Mouse (Mus musculus) gastrocnemius, adult 2 months (tissue): ENCODE measurements around the gene Rps6kc1. TPM values are rescaled to one million over a fixed set of nuclear protein-coding genes. Genes with fewer than 3 reads are reported as not detected.

Experiments
- DNase-seq: peaks from one replicate; pipeline ENCODE4 v3.0.0; 2022
- H3K27ac ChIP-seq: fragments of 200-600 bp; 2 replicates; pipeline ENCODE4 v1.8.1; 2022; ENCODE audit warnings: mild to moderate bottlenecking
- H3K4me3 ChIP-seq: fragments of 200-600 bp; 2 replicates; pipeline ENCODE4 v1.8.1; 2022; ENCODE audit warnings: mild to moderate bottlenecking, moderate library complexity
- CTCF ChIP-seq: fragments of 200-600 bp; IDR thresholded peaks from 2 replicates; pipeline ENCODE4 v1.8.1; 2022; ENCODE audit warnings: antibody characterized with exemption, mild to moderate bottlenecking, moderate library complexity
- intact Hi-C: fragments of 180-260 bp; cut with DNase I; formaldehyde crosslinking; loops from one replicate; pipeline ENCODE4 v1.15.1; 2025
- total RNA-seq, 2 experiments: library from RNA; stranded (reverse); gene quantifications; 2 replicates each; pipeline ENCODE4 v1.2.3; 2021

Rps6kc1 gene
- total RNA-seq, 2 experiments from 2014 or later: 18.3 to 19.7 TPM

DNA sequence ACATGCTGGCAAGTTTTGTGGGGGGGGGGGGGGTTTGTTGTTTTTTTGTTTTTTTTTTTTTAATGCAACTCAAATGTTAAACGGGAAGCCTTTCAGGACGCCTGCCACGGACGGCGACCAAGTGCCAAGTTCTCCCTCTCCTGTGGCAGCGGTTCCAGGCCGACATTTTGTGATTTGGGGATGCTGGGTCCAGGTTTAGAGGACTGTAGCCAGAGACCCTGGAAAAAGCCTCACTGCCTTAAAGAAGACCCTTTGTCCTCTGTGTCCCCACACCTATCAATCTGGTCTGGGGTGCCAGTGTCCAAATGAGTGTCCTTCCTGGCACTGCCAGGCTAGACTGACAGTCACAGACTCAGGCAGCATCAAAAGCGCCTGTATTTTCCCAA is 246.1 kb downstream of the Rps6kc1 start:
- Histone ChIP-seq H3K4me3 (no peak overlapping the region), H3K27ac (no peak overlapping the region)
- no peak for TF ChIP-seq CTCF
- intact Hi-C loops: no loop called here
- DNase-seq: no peak

DNA sequence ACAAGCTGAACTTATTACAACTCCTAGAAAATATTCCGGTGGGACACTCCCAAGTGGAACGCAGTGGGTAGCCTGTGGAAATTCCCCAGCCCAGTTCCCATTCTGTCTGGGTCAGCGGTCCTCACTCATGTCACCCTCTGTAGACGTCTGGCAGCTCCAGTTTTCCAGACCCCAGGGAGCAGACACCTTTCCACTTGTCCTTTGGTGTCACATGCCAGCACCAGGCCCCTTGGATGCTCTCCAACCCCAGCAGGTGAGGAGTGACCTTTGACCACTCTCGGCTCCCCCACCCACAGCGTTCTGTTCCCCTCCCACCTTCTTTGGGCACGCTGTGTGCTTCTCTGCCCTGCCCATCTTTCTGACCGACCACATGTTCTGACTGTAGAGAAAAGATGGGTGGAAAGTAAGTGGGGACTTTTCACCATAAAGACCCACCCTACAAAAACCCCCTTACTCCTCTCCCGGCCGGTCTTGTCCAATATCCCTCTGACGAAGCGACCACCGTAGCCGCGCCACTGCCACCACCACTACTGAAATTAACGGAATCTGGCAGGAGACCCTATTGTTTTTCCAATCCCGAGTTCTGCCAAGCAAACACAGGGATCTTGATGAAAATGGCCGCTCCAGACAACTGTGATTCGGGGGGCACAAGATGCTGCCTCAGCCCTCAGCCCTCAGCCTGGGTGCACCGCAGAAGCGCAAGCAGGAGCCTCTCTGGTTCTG is 246.6 kb downstream of the Rps6kc1 start:
- no peak overlapping the region for H3K27ac ChIP-seq
- TF ChIP-seq CTCF: no peak
- intact Hi-C loops: no loop called here
- DNase-seq: no peak
- H3K4me3 ChIP-seq: no peak overlapping the region

DNA sequence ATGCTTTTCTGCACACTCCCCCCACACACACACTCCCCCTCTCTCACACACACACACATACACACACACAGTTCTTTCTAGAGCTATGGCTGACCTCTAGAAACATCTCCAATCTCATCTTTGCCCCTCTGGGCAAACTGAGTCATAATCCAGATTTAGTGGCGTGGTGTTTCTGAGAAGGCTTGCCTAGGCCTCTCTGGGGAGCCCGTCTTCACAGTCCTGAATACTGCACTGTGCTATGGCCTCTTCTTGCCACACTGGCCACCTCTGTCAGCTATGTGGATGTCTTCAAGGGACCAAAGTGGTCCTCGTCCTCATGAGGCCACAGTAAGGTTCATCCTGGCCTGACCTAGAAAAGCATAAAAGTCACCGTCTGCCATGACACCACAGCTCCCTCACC is 247.6 kb downstream of the Rps6kc1 start:
- DNase-seq: no peak
- H3K4me3 ChIP-seq: no peak overlapping the region
- no peak overlapping the region for H3K27ac ChIP-seq
- no peak for TF ChIP-seq CTCF
- intact Hi-C loops: no loop called here

DNA sequence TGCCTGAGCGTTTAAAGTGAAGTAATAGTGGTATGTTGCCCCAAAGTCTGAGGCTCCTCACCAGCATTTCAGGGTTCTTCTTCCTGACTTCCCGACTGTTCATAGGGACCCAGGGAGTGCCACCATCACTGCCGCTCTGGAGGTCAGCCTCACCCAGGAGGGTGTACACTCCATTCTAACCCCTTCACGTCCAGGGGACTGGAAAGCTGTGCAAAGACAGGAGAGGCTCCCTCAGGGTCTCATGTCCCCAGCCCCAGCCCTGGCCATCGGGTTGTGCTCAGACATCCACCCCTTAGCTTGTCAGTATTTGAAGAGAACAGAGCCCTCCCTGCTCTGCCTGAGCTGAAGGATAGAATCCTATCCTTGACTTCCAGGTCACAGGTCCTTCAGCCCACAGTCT is 248.8 kb downstream of the Rps6kc1 start:
- H3K27ac ChIP-seq: no peak overlapping the region

DNA sequence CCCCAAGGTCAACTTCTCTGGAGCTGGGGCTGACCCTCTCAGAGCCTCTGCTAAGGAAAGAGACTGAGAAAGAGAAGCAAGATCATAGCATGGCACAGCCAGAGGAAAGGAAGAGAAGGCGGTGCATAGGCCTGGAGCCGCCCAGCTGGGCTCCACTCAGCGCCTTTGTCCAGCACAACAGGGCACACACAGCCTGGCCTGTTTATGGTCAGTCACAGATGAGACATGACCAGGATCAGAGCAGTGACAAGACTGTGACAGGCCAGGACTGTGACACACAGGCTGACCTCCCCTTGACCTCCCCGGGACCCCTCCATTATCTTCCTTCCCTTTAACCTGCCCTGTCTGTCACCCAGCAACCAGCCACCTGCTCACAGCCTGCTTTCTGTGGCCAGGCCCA is 249.8 kb downstream of the Rps6kc1 start:
- no peak for DNase-seq
- Histone ChIP-seq H3K4me3 (no peak overlapping the region), H3K27ac (no peak overlapping the region)
- no peak for TF ChIP-seq CTCF
- intact Hi-C loops: no loop called here

More for the DNA sequence above, 248.8 kb downstream of the Rps6kc1 start:
- TF ChIP-seq CTCF: no peak
- intact Hi-C loops: no loop called here
- no peak overlapping the region for H3K4me3 ChIP-seq
- DNase-seq: no peak

DNA sequence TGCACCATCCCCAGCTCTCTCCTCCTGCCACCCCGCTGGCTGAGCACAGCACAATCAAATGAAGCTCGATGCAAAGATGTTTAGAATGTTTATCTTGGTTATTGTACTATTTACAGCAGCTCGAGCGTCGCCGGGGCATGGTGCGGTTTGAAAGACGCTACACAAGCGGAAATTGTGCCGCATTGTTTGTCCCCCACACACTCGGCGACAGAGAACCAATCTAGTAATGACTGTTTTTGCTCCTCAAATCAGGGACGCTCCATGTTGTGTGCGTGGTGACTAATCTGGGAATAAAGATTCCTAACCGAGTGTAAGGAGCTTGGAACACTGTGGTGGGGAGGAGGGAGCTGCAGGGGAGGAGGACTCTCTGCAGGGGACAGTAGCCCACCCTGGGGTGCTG is 250.3 kb downstream of the Rps6kc1 start:
- Histone ChIP-seq H3K27ac (no peak overlapping the region), H3K4me3 (no peak overlapping the region)
- DNase-seq: no peak
- intact Hi-C loops: no loop called here
- TF ChIP-seq CTCF: no peak

DNA sequence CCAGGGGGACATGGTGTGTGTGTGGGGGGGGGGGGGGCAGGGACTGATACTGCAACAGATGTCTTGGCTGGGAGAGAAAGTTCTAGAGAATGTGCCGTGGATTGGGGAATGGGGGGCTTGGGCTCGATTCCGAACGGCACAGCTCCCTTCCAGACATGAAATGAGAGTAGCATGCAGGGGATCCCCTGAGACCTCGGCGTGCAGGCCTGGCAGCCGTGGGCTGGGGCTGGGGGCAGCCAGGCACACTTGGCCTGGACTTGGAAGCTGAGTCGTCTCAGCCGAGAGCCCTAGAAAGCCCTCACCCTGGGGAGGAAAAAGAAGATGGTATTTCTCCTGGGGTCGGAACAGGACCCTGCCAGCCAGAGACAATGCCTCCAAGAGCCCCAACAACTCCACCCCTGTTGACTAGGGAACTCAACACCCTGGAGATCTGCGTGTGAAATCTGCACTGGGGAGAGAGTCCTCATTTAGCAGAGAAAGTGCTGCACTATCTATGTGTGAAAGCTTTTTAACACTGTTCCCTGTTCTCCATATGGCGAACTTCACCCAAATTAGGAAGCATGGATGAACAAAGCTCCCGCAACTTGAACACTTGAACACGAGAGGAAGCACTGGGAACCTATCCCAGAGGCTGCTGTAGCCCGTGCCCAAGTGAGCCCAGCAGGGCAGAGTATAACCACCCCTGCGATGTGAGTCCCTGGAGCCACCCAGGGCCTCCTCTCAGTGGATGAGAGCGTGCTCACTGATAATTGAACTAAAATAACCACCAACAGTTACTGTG is 251.7 kb downstream of the Rps6kc1 start:
- DNase-seq: no peak
- intact Hi-C loops: no loop called here
- H3K27ac ChIP-seq: no peak overlapping the region
- no peak for TF ChIP-seq CTCF
- no peak overlapping the region for H3K4me3 ChIP-seq

DNA sequence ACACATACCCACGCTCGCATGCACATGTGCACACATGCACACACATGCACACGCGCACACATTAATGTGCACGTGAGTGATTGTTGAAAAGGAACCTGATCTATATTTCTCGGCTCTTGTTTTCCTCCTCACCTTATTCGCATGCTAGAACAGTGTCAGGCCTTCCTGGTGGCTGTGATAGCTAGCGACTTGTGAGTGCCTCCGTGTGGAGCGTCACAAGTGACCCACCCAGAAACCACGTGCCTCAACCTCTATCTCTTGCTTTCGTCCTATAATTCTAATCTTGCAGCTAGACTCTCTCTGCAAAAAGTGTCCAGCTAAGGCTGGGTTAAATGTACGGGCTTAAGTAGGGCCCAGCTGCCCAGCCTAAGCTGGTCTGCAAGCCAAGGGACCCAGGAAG is 253.3 kb downstream of the Rps6kc1 start:
- intact Hi-C loops: no loop called here
- DNase-seq: no peak
- Histone ChIP-seq H3K4me3 (no peak overlapping the region), H3K27ac (no peak overlapping the region)
- no peak for TF ChIP-seq CTCF

DNA sequence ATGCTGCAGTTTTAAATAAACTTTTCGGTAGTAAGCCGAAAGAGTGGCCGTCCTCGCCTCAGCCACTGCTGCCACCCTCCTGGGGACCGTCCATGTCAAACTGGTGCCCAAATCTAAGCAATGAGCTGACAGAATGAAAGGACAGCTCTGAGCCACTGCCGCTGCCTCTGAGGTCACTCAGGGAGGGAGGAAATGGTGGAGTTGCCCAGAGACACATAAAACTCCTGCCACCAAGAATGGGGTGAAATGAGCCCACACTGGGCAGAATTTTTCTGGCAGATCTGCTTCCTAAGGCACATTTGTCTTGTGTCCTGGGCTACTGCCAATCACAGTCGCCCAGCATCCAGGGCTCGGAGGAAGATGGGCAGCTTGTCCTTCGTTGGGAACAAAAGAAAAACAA is 255.5 kb downstream of the Rps6kc1 start:
- Histone ChIP-seq H3K27ac (no peak overlapping the region), H3K4me3 (no peak overlapping the region)
- TF ChIP-seq CTCF: no peak
- no peak for DNase-seq
- intact Hi-C loops: no loop called here

DNA sequence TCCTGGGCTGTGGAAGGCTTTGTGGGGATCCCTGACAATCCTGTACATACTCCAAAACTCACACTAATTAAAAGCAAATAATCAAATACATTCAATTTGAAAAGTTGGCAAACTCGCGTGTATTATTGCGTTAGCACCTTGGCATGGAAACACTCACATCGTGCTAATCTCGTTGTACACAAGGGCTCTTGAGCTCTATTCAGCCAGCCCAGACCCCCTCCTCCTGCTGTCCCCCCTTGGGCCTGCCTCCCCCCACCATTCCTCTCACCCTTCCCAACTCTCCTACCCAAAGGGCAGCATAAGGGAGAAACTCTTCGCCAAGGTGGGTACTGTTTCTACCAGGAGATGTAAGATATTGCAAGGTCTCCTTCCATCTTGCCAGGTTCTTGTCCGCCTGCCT is 255.9 kb downstream of the Rps6kc1 start:
- H3K4me3 ChIP-seq: no peak overlapping the region
- intact Hi-C loops: no loop called here
- TF ChIP-seq CTCF: no peak
- no peak overlapping the region for H3K27ac ChIP-seq
- DNase-seq: no peak

DNA sequence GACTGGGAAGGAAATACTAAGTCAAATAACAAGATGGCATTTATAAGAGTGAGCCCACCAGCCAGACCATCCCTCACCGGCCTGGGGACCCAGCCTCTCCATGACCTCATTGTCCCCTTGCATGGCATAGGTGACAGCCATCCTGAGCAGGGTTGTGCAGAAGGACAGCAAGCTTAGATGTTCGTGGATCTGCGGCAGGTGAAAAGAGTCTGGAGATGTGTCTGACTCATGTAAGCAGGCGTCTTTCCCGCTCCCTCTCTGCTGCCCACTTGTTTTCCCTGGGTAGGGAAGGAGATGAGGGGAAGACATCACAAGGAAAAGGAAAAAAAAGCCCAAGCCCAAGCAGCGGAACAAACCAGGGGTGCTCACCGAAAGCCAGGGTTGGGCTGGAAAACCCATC is 256.5 kb downstream of the Rps6kc1 start:
- H3K27ac ChIP-seq: no peak overlapping the region
- intact Hi-C loops: no loop called here
- DNase-seq: no peak

DNA sequence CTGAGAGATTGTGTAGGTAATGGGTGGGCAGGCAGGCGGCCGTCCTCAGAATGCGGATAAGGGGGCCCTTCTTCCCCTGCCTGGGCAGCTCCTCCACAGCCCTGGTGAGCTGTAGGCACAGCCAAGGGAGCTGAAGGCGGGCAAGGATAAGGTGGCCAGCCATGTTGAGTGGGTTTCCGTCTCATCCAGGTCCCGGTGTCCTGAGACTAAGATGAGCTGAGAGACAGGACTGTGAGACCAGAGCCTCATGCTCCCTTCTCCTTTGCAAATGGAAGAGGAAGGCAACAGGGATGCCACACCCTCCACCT is 256.9 kb downstream of the Rps6kc1 start:
- Histone ChIP-seq H3K27ac (no peak overlapping the region), H3K4me3 (no peak overlapping the region)
- intact Hi-C loops: no loop called here
- no peak for DNase-seq
- TF ChIP-seq CTCF: no peak

More for the DNA sequence above, 256.5 kb downstream of the Rps6kc1 start:
- H3K4me3 ChIP-seq: no peak overlapping the region
- no peak for TF ChIP-seq CTCF

DNA sequence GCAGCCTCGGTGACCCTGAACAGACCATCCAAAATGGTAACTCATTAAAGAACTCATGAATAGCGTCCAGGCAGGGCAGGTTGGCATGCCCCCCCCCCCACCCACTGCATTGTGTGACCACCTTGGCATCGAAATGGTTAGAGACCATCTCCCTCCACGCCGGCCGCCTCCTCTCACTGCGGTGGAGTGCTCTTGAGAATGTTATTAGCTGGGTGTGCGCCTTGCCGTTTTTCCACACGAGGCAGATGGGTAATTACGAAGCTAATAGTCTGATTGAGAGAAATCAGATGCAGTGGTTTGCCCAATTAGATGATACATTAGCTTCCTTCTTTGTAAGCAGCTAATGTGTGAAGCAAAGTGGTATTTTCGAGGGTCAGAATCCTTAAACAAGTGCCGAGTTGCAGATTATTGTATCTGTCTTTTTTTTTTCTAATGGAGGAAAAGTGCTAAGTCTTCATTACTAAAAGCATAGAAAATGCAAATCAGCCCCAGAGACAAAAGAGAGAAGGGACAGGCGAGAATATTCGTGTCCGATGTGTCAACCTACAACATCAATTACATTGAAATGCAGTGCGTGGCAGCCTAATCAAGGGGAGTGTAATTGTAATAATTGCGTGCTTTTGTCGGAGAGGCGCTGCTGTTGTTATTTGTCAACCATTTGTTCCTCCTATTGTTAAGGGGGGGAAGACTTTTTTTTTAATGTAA is 257.4 kb downstream of the Rps6kc1 start:
- intact Hi-C loops: no loop called here
- Histone ChIP-seq H3K4me3 (no peak overlapping the region), H3K27ac (no peak overlapping the region)
- DNase-seq: no peak
- no peak for TF ChIP-seq CTCF

DNA sequence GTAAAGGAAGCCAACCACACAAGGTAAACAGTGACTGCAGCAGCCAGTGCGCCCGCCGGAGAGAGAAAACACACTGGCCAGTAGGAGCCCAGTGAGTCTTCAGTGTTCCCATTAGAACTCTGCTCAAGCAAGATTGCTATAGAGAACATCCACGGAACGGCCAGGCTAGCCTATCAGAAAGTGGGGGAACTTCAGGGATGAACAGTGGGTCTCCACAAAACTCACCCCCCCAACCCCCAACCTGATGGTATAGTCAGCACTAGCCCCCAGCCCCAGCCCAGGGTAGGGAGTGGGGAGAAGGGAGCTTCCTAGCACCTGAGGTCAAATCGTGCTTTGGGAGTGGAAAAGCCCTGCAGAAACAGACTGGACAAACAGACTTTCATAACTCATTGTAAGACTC is 258.5 kb downstream of the Rps6kc1 start:
- H3K4me3 ChIP-seq: no peak overlapping the region
- no peak for DNase-seq
- intact Hi-C loops: no loop called here
- TF ChIP-seq CTCF: no peak
- no peak overlapping the region for H3K27ac ChIP-seq

Other genes starting within 250 kb of the Rps6kc1 start
- gene Angel2, start 13.3 kb upstream of the Rps6kc1 start, total RNA-seq: 10 to 100 TPM; 29.3 to 29.8 TPM
- gene Vash2, start 67.5 kb upstream of the Rps6kc1 start, total RNA-seq: under 1 TPM; 0.20 to 0.66 TPM
- gene Flvcr1, start 114.4 kb upstream of the Rps6kc1 start, total RNA-seq: 10 to 100 TPM; 13.0 to 16.2 TPM
- not detected for gene Spata45, start 124.9 kb upstream of the Rps6kc1 start, total RNA-seq
- gene Tatdn3, start 151.2 kb upstream of the Rps6kc1 start, total RNA-seq: 10 to 100 TPM; 14.4 to 15.2 TPM
- gene Nsl1, start 151.2 kb upstream of the Rps6kc1 start, total RNA-seq: under 1 TPM; 0.05 to 0.08 TPM
- gene Batf3, start 186.1 kb upstream of the Rps6kc1 start, total RNA-seq: under 1 TPM in 1 of 2 experiments, not detected in 1; 0.38 TPM